Mouse (Mus musculus): Measurements from ENCODE around the gene Dtd1.

DNA sequence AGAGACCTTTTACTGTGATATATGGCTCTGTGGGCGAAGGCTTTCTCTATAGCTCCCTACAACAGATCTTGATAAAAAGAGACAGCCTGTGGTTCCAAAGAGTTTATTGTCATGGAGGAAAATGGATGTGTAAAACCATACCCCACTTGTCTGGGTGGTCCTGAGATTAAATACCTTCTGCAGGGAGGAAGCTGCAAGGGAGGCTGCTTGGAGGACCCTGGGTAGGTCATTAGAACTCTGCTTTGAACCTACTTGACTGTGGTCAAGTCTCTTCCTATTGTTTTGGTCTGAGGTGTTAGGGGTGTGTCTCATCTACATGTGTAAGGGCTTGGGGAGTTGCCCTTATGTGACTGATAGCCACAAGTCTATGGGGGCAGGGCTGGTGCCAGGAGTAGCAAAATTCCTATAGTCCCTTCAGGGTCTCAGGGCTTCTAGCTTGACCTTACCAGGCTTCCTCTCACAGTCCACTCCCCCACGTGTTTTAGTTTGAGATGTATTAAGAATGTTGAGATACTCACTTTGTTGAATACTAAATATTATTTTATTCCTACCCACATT lies 115.6 kb downstream of the Dtd1 start:
- TF ChIP-seq FLI1 (IDR thresholded peaks at IDR 0.05; ENCODE audit: low read length) (no peak), GATA1 (IDR thresholded peaks at IDR 0.05; ENCODE audit: borderline replicate concordance, low read length) (no peak)
